Mouse (Mus musculus): ENCODE results near the gene Adgre5. TPM values are rescaled to one million over a fixed set of nuclear protein-coding genes. Genes with fewer than 3 reads are reported as not detected.

The Adgre5 gene
- total RNA-seq (2021), result 10 to 100 TPM; 40.6 to 59.8 TPM
- long read RNA-seq, experiment 1, transcript Adgre5-201 (18 exons, 2,986 nt), result major isoform, 9 of 34 reads
- long read RNA-seq, experiment 1, partial matches to known transcripts, result 11 of 34 reads
- long read RNA-seq, experiment 1, other reads (novel, unspliced or antisense), result 7 of 34 reads
- long read RNA-seq, experiment 2, partial matches to known transcripts, result 7 of 14 reads
- long read RNA-seq, experiment 2, other reads (novel, unspliced or antisense), result 1 of 14 reads

- DNase-seq, result peak; percentile 81
These were observed at the start of gene Adgre5 for GRCm38 (mm10) chr8:83740976-83741741. Gene Adgre5 (minus strand): TSS chr8:83741326.

- DNase-seq, result no peak
These were observed 48.7 kb upstream of the Adgre5 start for GRCm38 (mm10) chr8:83789826-83790225.

GRCm38 (mm10) chr8:83785046-83785445 is 43.9 kb upstream of the Adgre5 start:
- DNase-seq, result no peak

- peak; percentile 88 for DNase-seq
These were observed 41.9 kb upstream of the Adgre5 start for GRCm38 (mm10) chr8:83782832-83783558.

- DNase-seq, result no peak
These were observed 38.5 kb upstream of the Adgre5 start for GRCm38 (mm10) chr8:83779610-83780009.

- no peak for DNase-seq
These were observed 36.9 kb upstream of the Adgre5 start for GRCm38 (mm10) chr8:83778051-83778450.

GRCm38 (mm10) chr8:83776632-83777031 is 35.5 kb upstream of the Adgre5 start:
- no peak for DNase-seq

- DNase-seq, result no peak
These were observed 33.1 kb upstream of the Adgre5 start for GRCm38 (mm10) chr8:83774221-83774620.

GRCm38 (mm10) chr8:83773452-83773846 is 32.3 kb upstream of the Adgre5 start:
- DNase-seq, result no peak

- peak; percentile 24 for DNase-seq
These were observed 31.8 kb upstream of the Adgre5 start for GRCm38 (mm10) chr8:83772701-83773451.

- DNase-seq, result no peak
These were observed 30.7 kb upstream of the Adgre5 start for GRCm38 (mm10) chr8:83771791-83772190.

- DNase-seq, result no peak
These were observed 29.5 kb upstream of the Adgre5 start for GRCm38 (mm10) chr8:83770669-83771068.

GRCm38 (mm10) chr8:83769720-83770119 is 28.6 kb upstream of the Adgre5 start:
- DNase-seq, result no peak

- no peak for DNase-seq
These were observed 27.4 kb upstream of the Adgre5 start for GRCm38 (mm10) chr8:83768526-83768925.

- DNase-seq, result no peak
These were observed 26.3 kb upstream of the Adgre5 start for GRCm38 (mm10) chr8:83767442-83767841.

- no peak for DNase-seq
These were observed 24.5 kb upstream of the Adgre5 start for GRCm38 (mm10) chr8:83765663-83766062.

GRCm38 (mm10) chr8:83764717-83765116 is 23.6 kb upstream of the Adgre5 start:
- DNase-seq, result no peak

- no peak for DNase-seq
These were observed 23.0 kb upstream of the Adgre5 start for GRCm38 (mm10) chr8:83764116-83764515.

- DNase-seq, result no peak
These were observed 18.2 kb upstream of the Adgre5 start for GRCm38 (mm10) chr8:83759231-83759759.

GRCm38 (mm10) chr8:83758298-83758697 is 17.2 kb upstream of the Adgre5 start:
- no peak for DNase-seq

- no peak for DNase-seq
These were observed 16.0 kb upstream of the Adgre5 start for GRCm38 (mm10) chr8:83757084-83757607.

- no peak for DNase-seq
These were observed 15.1 kb upstream of the Adgre5 start for GRCm38 (mm10) chr8:83756273-83756672.
